Mouse (Mus musculus): Measurements from ENCODE around the gene Cfdp1. TPM values are rescaled to one million over a fixed set of nuclear protein-coding genes. Genes with fewer than 3 reads are reported as not detected.
A peak's percentile ranks its signal among the peaks of the same experiment; 100 is the strongest.

Gene Cfdp1
- total RNA-seq, 2 experiments from 2014 or later = 13.3 to 32.5 TPM

GRCm38 (mm10) chr8:111745591-111746418, 108.3 kb downstream of the Cfdp1 start:
- no peak for ATAC-seq (replicated peaks; ENCODE audit: low FRiP score, poor library complexity, severe bottlenecking)

GRCm38 (mm10) chr8:111745086-111745485, 109.0 kb downstream of the Cfdp1 start:
- ATAC-seq (replicated peaks; ENCODE audit: low FRiP score, poor library complexity, severe bottlenecking) = no peak

GRCm38 (mm10) chr8:111743792-111744696, 110.0 kb downstream of the Cfdp1 start, which contains the start of gene Bcar1:
Gene Bcar1 (minus strand): TSS chr8:111743809.
- ATAC-seq (replicated peaks; ENCODE audit: low FRiP score, poor library complexity, severe bottlenecking) = no peak

GRCm38 (mm10) chr8:111743101-111743791, 110.8 kb downstream of the Cfdp1 start:
- no peak for ATAC-seq (replicated peaks; ENCODE audit: low FRiP score, poor library complexity, severe bottlenecking)

GRCm38 (mm10) chr8:111742261-111743037, 111.6 kb downstream of the Cfdp1 start:
- ATAC-seq (replicated peaks; ENCODE audit: low FRiP score, poor library complexity, severe bottlenecking) = no peak

- no peak for ATAC-seq (replicated peaks; ENCODE audit: low FRiP score, poor library complexity, severe bottlenecking)
These were observed 112.5 kb downstream of the Cfdp1 start for GRCm38 (mm10) chr8:111741556-111741955.

- ATAC-seq (replicated peaks; ENCODE audit: low FRiP score, poor library complexity, severe bottlenecking) = no peak
These were observed 113.1 kb downstream of the Cfdp1 start for GRCm38 (mm10) chr8:111740994-111741393.

- no peak for ATAC-seq (replicated peaks; ENCODE audit: low FRiP score, poor library complexity, severe bottlenecking)
These were observed 113.8 kb downstream of the Cfdp1 start for GRCm38 (mm10) chr8:111740301-111740711.

GRCm38 (mm10) chr8:111739604-111740003, 114.5 kb downstream of the Cfdp1 start:
- no peak for ATAC-seq (replicated peaks; ENCODE audit: low FRiP score, poor library complexity, severe bottlenecking)

GRCm38 (mm10) chr8:111738867-111739266, 115.2 kb downstream of the Cfdp1 start:
- ATAC-seq (replicated peaks; ENCODE audit: low FRiP score, poor library complexity, severe bottlenecking) = no peak

GRCm38 (mm10) chr8:111736321-111736720, 117.8 kb downstream of the Cfdp1 start:
- no peak for ATAC-seq (replicated peaks; ENCODE audit: low FRiP score, poor library complexity, severe bottlenecking)

- ATAC-seq (replicated peaks; ENCODE audit: low FRiP score, poor library complexity, severe bottlenecking) = no peak
These were observed 118.3 kb downstream of the Cfdp1 start for GRCm38 (mm10) chr8:111735791-111736190.

- ATAC-seq (replicated peaks; ENCODE audit: low FRiP score, poor library complexity, severe bottlenecking) = no peak
These were observed 118.7 kb downstream of the Cfdp1 start for GRCm38 (mm10) chr8:111735335-111735761.

- no peak for ATAC-seq (replicated peaks; ENCODE audit: low FRiP score, poor library complexity, severe bottlenecking)
These were observed 119.7 kb downstream of the Cfdp1 start for GRCm38 (mm10) chr8:111734244-111734960.

GRCm38 (mm10) chr8:111733581-111734243, 120.4 kb downstream of the Cfdp1 start:
- ATAC-seq (replicated peaks; ENCODE audit: low FRiP score, poor library complexity, severe bottlenecking) = no peak

GRCm38 (mm10) chr8:111732406-111733085, 121.5 kb downstream of the Cfdp1 start:
- ATAC-seq (replicated peaks; ENCODE audit: low FRiP score, poor library complexity, severe bottlenecking) = no peak

GRCm38 (mm10) chr8:111732004-111732403, 122.1 kb downstream of the Cfdp1 start:
- peak; percentile 83 for ATAC-seq (replicated peaks; ENCODE audit: low FRiP score, poor library complexity, severe bottlenecking)
